Mouse (Mus musculus) heart, embryonic 13.5 days (tissue): Measurements from ENCODE around the gene Ier3. TPM values are rescaled to one million over a fixed set of nuclear protein-coding genes. Genes with fewer than 3 reads are reported as not detected.

Source experiments
- ATAC-seq: fragments of 200-750 bp; cut with Nextera tagmentation; 2 replicates; pipeline ENCODE4 v1.8.0; 2017; ENCODE audit warnings: moderate TSS enrichment; ENCODE audit not compliant: insufficient number of reproducible peaks, low FRiP score, low TSS enrichment; ENCODE audit errors: extremely low read depth
- H3K27ac ChIP-seq: fragments of 300-500 bp; sonication (generic); replicated peaks from 2 replicates; pipeline ENCODE4 v1.5.1; 2015; ENCODE audit warnings: moderate library complexity, mild to moderate bottlenecking, inconsistent platforms
- H3K27me3 ChIP-seq: fragments of 300-500 bp; sonication (generic); replicated peaks from 2 replicates; pipeline ENCODE4 v1.6.1; 2015; ENCODE audit warnings: mild to moderate bottlenecking, inconsistent platforms
- H3K36me3 ChIP-seq: fragments of 300-500 bp; sonication (generic); 2 replicates; pipeline ENCODE4 v1.6.1; 2015; ENCODE audit warnings: mild to moderate bottlenecking, inconsistent platforms
- H3K4me1 ChIP-seq: fragments of 300-500 bp; sonication (generic); 2 replicates; pipeline ENCODE4 v1.6.1; 2015; ENCODE audit warnings: inconsistent platforms
- H3K4me2 ChIP-seq: fragments of 300-500 bp; sonication (generic); 2 replicates; pipeline ENCODE4 v1.6.1; 2015; ENCODE audit warnings: inconsistent platforms, mild to moderate bottlenecking, moderate library complexity
- H3K4me3 ChIP-seq: fragments of 300-500 bp; sonication (generic); 2 replicates; pipeline ENCODE4 v1.5.1; 2015; ENCODE audit warnings: moderate library complexity, mild to moderate bottlenecking, inconsistent platforms
- H3K9ac ChIP-seq: fragments of 300-500 bp; sonication (generic); 2 replicates; pipeline ENCODE4 v1.6.1; 2015; ENCODE audit warnings: inconsistent platforms, mild to moderate bottlenecking, moderate library complexity
- H3K9me3 ChIP-seq: fragments of 300-500 bp; sonication (generic); 2 replicates; pipeline ENCODE4 v1.6.1; 2016; ENCODE audit warnings: inconsistent platforms
- WGBS: fragments of 180-500 bp; shearing (Covaris S2); methylation state at CpG from one replicate; pipeline ENCODE4 v1.1.7; 2015; ENCODE audit warnings: mixed read lengths; 5-methylcytosine and 5-hydroxymethylcytosine counted together
- polyA plus RNA-seq: library from polyadenylated mRNA; unstranded; fragments of >200 nt; fragmentation: Nextera tagmentation; extraction: Ambion mirVana; gene quantifications from 2 replicates; pipeline ENCODE4 v1.2.1, GENCODE M21; 2015

Gene Ier3
- polyA plus RNA-seq, 1 experiment from 2014 or later: 41.7 TPM

- H3K9ac ChIP-seq: peak overlapping the region; percentile 63
- H3K4me3 ChIP-seq: no peak overlapping the region
- no peaks in the 10 kb centered on the region for H3K9me3 ChIP-seq
- no peak overlapping the region for H3K4me2 ChIP-seq
- H3K36me3 ChIP-seq: no peaks in the 10 kb centered on the region
- peaks cover 66% of the 10 kb centered on the region for H3K4me1 ChIP-seq
- no peak for ATAC-seq
- no peaks in the 10 kb centered on the region for H3K27me3 ChIP-seq
- peak overlapping the region; percentile 99 for H3K27ac ChIP-seq
- WGBS: 80% methylated on average over 5 of the region's 5 CpGs
Observed at GRCm38 (mm10) chr17:35812307-35812706, 9.2 kb upstream of the Ier3 start.

DNA sequence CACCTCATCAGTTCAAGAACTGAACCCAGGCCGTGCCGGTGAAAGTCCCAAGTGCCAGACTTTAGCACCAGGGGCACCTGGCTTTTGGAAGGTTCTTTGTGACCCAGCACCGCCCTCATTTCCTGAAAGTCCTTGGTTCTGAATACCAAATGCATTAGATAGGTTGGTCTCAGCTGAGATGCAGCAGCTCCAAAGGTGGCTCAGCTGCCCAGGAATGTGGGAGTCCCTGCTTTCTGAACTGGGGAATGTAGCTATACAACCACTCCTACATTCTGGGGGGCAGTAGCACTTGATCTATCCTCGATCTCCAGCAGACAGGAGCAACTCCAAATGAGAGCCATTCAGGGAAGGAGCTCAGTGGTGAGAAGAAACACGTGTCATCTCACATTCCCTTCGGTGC is 8.7 kb upstream of the Ier3 start:
- WGBS: 46% methylated on average over 6 of the region's 6 CpGs
- H3K4me1 ChIP-seq: peaks cover 69% of the 10 kb centered on the region
- H3K27me3 ChIP-seq: no peaks in the 10 kb centered on the region
- H3K9ac ChIP-seq: peak overlapping the region; percentile 63
- peak overlapping the region; percentile 99 for H3K27ac ChIP-seq
- ATAC-seq: 0 out of 2 replicates have a peak, but pooled peaks have one; percentile 2
- no peak overlapping the region for H3K4me3 ChIP-seq
- H3K9me3 ChIP-seq: no peaks in the 10 kb centered on the region
- H3K4me2 ChIP-seq: peak overlapping the region; percentile 39; the same call in 1 of the 2 replicates
- no peaks in the 10 kb centered on the region for H3K36me3 ChIP-seq

DNA sequence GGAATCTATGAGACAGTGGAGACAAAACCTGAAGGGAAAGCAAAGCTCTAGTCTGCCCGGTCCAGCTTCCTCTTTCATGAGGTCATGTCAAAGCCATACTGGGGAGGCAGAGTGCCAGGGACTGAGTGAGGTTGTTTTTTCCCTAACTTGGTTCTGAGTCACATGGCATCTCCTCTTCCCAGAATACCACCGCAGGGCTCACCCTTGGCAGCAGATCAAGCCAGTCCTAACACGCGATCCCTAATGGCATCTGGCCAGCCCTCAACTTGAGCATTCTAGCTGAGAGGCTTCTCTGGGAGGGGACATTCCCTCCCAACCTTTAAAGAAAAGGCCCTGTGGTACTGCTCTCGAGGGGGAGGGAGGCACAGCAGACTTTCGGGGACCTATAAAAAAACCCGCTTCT is 8.2 kb upstream of the Ier3 start:
- Histone ChIP-seq H3K27ac (peak overlapping the region; percentile 99), H3K36me3 (no peaks in the 10 kb centered on the region), H3K4me2 (peak overlapping the region; percentile 39), H3K4me3 (no peak overlapping the region), H3K9ac (peak overlapping the region; percentile 72), H3K27me3 (no peaks in the 10 kb centered on the region), H3K4me1 (peaks cover 69% of the 10 kb centered on the region), H3K9me3 (no peaks in the 10 kb centered on the region)
- ATAC-seq: peak; percentile 75
- 9% methylated on average over 7 of the region's 7 CpGs for WGBS

DNA sequence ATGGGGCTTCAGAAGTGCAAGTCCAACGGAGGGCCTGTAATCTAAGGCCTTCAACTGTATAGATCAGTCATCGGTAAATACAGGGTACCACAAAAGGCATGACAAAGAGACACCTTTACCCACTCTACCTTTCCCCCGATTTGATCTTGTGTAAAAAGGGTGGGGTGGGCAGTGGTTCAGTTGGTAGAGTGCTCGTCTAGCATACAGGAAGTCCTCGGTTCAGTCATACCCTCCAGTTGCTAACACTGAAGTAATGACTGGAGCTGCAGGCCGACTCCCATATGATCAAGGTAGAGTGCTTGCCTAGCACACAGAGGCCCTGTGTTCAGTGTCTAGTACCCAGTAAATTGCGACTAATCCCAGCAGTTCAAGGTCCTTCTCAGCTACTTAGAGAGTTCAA is 7.8 kb upstream of the Ier3 start:
- Histone ChIP-seq H3K27ac (peak overlapping the region; percentile 99), H3K9me3 (no peaks in the 10 kb centered on the region), H3K4me2 (peak overlapping the region; percentile 39), H3K9ac (peak overlapping the region; percentile 72), H3K4me1 (peaks cover 69% of the 10 kb centered on the region), H3K27me3 (no peaks in the 10 kb centered on the region), H3K4me3 (no peak overlapping the region), H3K36me3 (no peaks in the 10 kb centered on the region)
- no peak for ATAC-seq
- 55% methylated on average over 7 of the region's 7 CpGs for WGBS

DNA sequence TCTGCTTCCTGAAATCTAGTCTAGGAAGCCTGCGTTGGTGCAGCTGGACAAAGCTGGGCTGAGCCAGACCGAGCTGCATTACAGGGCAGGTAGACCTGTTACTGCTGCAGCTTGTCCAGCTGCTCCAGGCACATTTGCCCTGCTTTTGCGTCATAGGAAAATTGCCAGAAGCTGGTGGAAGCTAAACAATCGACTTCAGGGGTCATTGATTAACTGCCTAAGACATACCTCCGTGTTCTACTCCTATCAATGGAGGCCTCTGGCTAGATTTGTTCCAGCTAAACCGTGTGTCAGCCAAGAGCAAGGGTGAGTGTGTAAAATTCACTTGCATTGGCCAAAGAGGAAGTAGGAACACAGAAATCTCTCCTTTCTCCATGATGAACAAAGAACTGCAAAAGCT is 6.8 kb upstream of the Ier3 start:
- Histone ChIP-seq H3K4me3 (no peak overlapping the region), H3K4me2 (no peak overlapping the region), H3K36me3 (no peaks in the 10 kb centered on the region), H3K27ac (peak overlapping the region; percentile 99), H3K9ac (peak overlapping the region; percentile 20; the same call in 1 of the 2 replicates), H3K4me1 (peaks cover 68% of the 10 kb centered on the region), H3K9me3 (no peaks in the 10 kb centered on the region), H3K27me3 (no peaks in the 10 kb centered on the region)
- WGBS: 53% methylated on average over 6 of the region's 6 CpGs
- ATAC-seq: no peak

DNA sequence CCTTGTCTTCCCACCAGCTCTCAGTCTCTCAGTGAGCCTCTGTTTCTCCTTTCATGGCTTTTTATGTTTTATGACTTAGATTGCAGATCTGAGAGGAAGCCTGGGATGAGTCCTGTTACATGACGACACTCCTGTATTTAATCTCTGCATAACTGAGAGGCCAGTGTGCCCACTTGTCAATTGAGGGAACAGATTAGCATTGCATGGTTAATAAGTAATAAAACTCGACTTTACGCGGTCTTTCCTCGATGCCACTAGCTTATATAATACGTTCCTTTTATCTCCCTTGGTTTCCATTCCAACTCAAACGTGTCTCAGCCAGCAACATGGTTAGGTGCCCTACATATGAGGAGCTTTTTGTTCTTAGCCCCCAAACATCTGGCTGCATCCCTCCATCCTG is 5.6 kb upstream of the Ier3 start:
- Histone ChIP-seq H3K36me3 (no peaks in the 10 kb centered on the region), H3K27me3 (no peaks in the 10 kb centered on the region), H3K4me1 (peaks cover 71% of the 10 kb centered on the region), H3K27ac (peak overlapping the region; percentile 99), H3K4me2 (peak overlapping the region; percentile 22; the same call in 1 of the 2 replicates), H3K9ac (peak overlapping the region; percentile 66), H3K9me3 (no peaks in the 10 kb centered on the region), H3K4me3 (no peak overlapping the region)
- no peak for ATAC-seq
- 52% methylated on average over 7 of the region's 7 CpGs for WGBS

DNA sequence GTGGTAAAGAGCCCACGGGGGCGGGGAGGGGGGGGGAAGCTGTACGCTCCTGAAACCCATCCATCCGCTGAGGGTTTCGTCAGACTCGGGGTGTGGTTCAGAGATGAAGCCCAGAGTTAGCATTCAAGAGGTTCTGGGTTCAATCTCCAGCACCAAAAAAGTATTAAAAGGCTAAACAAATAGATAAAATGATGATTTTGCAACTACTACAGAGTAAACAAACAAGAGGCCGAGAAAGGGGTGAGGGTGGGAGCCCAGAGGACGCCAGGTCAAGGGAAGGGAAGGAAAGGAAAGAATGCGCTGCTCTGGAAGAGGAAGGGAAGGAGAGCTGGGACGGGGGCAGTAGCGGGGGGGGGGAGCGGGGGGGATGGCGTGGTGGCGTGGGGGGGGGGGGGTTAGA is 4.8 kb upstream of the Ier3 start:
- H3K4me3 ChIP-seq: no peak overlapping the region
- H3K36me3 ChIP-seq: no peaks in the 10 kb centered on the region
- H3K9me3 ChIP-seq: no peaks in the 10 kb centered on the region
- peak overlapping the region; percentile 66 for H3K9ac ChIP-seq
- no peak for ATAC-seq
- no peak overlapping the region for H3K4me2 ChIP-seq
- H3K4me1 ChIP-seq: peaks cover 68% of the 10 kb centered on the region
- no peaks in the 10 kb centered on the region for H3K27me3 ChIP-seq
- 48% methylated on average over 8 of the region's 14 CpGs for WGBS
- peak overlapping the region; percentile 99 for H3K27ac ChIP-seq

DNA sequence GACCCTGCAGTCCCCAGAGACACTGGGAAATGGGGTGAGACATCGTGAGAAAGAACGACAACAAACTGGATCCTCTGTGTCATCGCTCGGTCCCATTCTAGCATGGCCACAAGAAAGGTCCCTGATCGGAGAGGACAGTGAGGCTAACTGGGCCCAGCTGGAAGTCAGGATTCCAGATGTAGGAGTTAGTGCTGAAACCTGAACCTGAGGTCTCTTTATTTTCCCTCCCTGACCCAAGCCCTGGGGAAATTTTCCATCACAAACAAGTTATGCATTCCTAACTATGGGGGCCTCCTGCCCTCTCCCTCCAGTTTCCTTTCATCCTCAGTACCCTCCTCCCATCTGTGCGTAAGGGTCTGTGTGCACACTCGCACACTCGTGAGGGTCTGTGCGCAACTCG is 4.3 kb upstream of the Ier3 start:
- H3K27me3 ChIP-seq: no peaks in the 10 kb centered on the region
- H3K9me3 ChIP-seq: no peaks in the 10 kb centered on the region
- 60% methylated on average over 10 of the region's 10 CpGs for WGBS
- no peak for ATAC-seq
- peaks cover 62% of the 10 kb centered on the region for H3K4me1 ChIP-seq
- H3K9ac ChIP-seq: peak overlapping the region; percentile 33; the same call in 1 of the 2 replicates
- H3K4me3 ChIP-seq: no peak overlapping the region
- H3K36me3 ChIP-seq: no peaks in the 10 kb centered on the region
- 0 out of 2 replicates have a peak overlapping the region, but pooled peaks have one; percentile 24 for H3K27ac ChIP-seq
- no peak overlapping the region for H3K4me2 ChIP-seq

DNA sequence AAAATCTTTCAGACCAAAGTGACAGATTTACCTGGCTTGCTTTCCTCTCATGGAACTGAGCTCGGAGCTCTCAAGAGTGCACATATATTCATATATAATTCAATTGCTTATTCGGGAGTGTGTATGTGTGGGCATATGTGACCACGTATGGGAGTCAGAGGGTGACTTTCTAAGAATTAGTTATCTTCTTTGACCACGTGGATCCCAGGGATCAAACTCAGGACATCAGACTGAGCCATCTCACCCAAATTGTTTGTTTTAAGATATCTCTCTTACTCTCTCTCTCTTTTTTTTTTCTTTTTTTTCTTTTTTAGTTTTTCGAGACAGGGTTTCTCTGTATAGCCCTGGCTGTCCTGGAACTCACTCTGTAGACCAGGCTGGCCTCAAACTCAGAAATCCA is 1.4 kb upstream of the Ier3 start:
- Histone ChIP-seq H3K4me2 (no peak overlapping the region), H3K9ac (no peak overlapping the region), H3K36me3 (peaks cover 7% of the 10 kb centered on the region), H3K27me3 (no peaks in the 10 kb centered on the region), H3K4me3 (no peak overlapping the region), H3K4me1 (peaks cover 51% of the 10 kb centered on the region), H3K9me3 (no peaks in the 10 kb centered on the region), H3K27ac (no peak overlapping the region)
- ATAC-seq: no peak
- 71% methylated on average over 5 of the region's 5 CpGs for WGBS

DNA sequence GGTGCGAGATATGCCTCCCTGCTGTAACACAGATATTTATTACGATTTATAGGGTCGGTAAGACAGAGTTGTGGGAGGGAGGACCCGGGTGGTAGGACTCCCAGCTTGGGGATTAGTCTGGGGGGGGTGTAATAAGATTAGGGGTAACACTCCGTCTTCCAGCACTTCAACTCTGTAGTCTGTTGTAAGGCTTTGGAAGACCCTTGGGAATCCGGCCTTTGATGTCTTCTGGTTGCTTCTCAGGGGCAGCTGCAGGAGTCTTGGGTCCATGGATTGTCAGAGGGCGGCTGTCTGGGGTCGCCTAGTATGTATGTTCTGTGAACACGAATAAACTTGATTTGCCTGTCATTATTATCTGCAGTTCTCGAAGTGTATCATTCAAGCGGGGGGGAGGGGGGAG is 1.1 kb downstream of the Ier3 start:
- Histone ChIP-seq H3K4me2 (peak overlapping the region; percentile 88), H3K27me3 (no peaks in the 10 kb centered on the region), H3K4me1 (peaks cover 28% of the 10 kb centered on the region), H3K9ac (peak overlapping the region; percentile 94), H3K9me3 (no peaks in the 10 kb centered on the region), H3K4me3 (peak overlapping the region; percentile 87), H3K36me3 (peaks cover 31% of the 10 kb centered on the region), H3K27ac (peak overlapping the region; percentile 89)
- 2% methylated on average over 11 of the region's 11 CpGs for WGBS
- no peak for ATAC-seq

- Histone ChIP-seq H3K9ac (peak within 1 kb of the TSS; percentile 94), H3K9me3 (no peaks in the 10 kb centered on the region), H3K36me3 (peaks cover 38% of the 10 kb centered on the region), H3K4me2 (peak within 1 kb of the TSS; percentile 88), H3K4me3 (peak within 1 kb of the TSS; percentile 87), H3K4me1 (peaks cover 28% of the 10 kb centered on the region), H3K27ac (peak within 1 kb of the TSS; percentile 91), H3K27me3 (no peaks in the 10 kb centered on the region)
- peak; percentile 76 for ATAC-seq
- under 1% methylated on average over 44 of the region's 47 CpGs for WGBS
Observed at GRCm38 (mm10) chr17:35822964-35823937, 1.8 kb downstream of the Ier3 start, which contains the start of gene Flot1. TSS of gene Flot1 (plus strand) at chr17:35823230.
